Mouse (Mus musculus): ENCODE measurements around the gene Unk. TPM values are rescaled to one million over a fixed set of nuclear protein-coding genes. Genes with fewer than 3 reads are reported as not detected.

Unk gene
- polyA plus RNA-seq, 1 experiment from 2014 or later: 41.2 TPM

DNA sequence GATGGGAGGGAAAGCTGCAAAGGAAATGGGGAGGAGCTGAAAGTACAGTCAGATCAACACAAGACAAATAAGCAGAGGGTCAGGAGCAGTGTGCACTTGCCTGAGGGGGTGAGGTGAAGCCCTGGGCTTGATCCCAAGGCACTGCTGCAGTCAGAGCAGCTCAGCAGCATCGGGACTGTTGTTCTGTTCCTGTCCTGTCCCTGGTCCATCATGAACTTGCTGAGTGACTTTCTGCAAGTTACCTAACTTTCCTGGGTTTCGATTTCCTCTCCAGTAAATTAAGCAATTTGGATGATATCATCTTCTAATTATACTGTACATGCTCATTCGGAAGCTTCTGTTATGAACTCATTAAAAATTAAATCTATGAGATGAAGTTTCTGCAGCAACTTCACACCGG, 2.4 kb upstream of the Unk start, which contains the start of gene H3f3b:
H3f3b (minus strand) TSS at position 207 of the 400 bp plus-strand sequence.
- WGBS: 75% methylated on average over 4 of the region's 4 CpGs

DNA sequence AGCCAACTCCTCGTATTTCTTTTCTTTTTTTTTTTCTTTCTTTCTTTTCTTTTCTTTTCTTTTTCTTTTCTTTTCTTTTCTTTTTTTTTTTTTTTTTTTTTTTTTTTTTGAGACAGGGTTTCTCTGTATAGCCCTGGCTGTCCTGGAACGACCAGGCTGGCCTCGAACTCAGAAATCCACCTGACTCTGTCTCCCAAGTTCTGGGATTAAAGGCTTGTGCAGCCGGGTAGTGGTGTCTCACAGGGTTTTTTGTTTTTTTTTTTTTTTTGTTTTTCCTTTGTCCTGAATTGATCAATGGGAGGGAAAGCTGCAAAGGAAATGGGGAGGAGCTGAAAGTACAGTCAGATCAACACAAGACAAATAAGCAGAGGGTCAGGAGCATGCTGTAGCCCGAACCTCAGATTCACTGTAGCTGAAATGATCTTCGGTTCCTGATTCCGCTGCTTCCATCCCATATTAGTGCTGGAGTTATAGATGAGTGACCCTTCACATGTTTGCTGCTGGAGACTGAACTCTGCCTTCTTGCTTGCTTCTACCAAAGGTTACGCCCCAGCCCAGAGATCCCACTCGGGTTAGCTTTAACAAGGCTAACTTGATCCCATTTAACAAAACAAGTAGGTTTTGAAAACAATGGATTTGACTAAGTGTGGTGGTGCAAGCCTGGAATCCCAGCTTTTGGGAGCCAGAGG, 1.8 kb upstream of the Unk start:
- H3K9ac ChIP-seq (replicated peaks; ENCODE audit: low read length): no peak overlapping the region
- H3K36me3 ChIP-seq (ENCODE audit: insufficient read depth, low read length): 0 out of 2 replicates have a peak, but pooled peaks cover 6% of the 10 kb centered on the region
- 79% methylated on average over 9 of the region's 9 CpGs for WGBS
- no peaks in the 10 kb centered on the region for H3K9me3 ChIP-seq (ENCODE audit: low read length)
- ATAC-seq (ENCODE audit: low FRiP score, low TSS enrichment): no peak
- H3K4me1 ChIP-seq (ENCODE audit: insufficient read depth, low read length): peaks cover 26% of the 10 kb centered on the region
- H3K4me2 ChIP-seq (replicated peaks; ENCODE audit: low read depth, low read length): no peak overlapping the region
- H3K27ac ChIP-seq (ENCODE audit: low read length): no peak overlapping the region
- no peak overlapping the region for H3K4me3 ChIP-seq (ENCODE audit: low read length)
- H3K27me3 ChIP-seq (ENCODE audit: insufficient read depth, low read length): no peaks in the 10 kb centered on the region

More for the DNA sequence above, 2.4 kb upstream of the Unk start, which contains the start of gene H3f3b:
- H3K4me3 ChIP-seq (ENCODE audit: low read length): no peak within 1 kb of the TSS
- no peaks in the 10 kb centered on the region for H3K27me3 ChIP-seq (ENCODE audit: insufficient read depth, low read length)
- H3K36me3 ChIP-seq (ENCODE audit: insufficient read depth, low read length): 0 out of 2 replicates have a peak, but pooled peaks cover 6% of the 10 kb centered on the region
- peaks cover 23% of the 10 kb centered on the region for H3K4me1 ChIP-seq (ENCODE audit: insufficient read depth, low read length)
- no peak within 1 kb of the TSS for H3K4me2 ChIP-seq (replicated peaks; ENCODE audit: low read depth, low read length)
- H3K9ac ChIP-seq (replicated peaks; ENCODE audit: low read length): no peak within 1 kb of the TSS
- no peak for ATAC-seq (ENCODE audit: low FRiP score, low TSS enrichment)
- H3K27ac ChIP-seq (ENCODE audit: low read length): no peak within 1 kb of the TSS
- H3K9me3 ChIP-seq (ENCODE audit: low read length): no peaks in the 10 kb centered on the region

DNA sequence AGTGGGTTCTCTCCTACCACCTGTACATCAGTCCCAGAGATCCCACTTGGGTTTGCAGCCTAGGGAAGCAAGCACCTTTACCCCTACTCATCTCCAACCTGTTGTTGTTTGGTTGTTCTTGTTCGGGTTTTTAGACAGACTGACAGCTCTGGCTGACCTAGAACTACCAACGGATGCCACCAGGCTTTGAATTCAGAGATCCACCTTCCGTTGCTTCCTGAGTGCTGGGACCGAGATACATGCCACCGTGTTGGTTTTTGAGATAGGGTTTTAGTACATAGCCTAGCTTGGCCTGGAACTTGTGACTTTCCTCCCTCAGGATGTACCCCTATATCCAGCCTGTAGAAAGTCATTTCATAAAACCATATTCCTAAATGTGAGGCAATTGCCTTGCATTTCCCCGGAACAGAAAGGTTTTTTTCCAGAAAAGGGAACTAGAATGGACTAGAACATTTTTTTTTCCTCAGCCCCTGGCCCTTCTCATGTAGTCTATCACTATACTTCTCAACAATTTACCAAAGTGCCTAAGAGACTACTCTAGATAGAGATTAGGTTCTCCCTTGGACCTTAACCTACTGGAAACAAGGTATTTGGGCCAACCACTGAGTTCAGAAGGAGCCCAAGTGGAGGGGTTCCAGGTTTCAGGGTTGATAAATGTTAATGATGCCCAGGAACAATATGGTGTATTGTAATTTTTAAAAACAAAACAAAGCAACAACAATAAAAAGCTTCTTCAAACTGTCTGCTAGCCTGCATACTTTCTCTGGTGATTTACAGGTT, 846 bp upstream of the Unk start:
- Histone ChIP-seq H3K27ac (ENCODE audit: low read length) (peak overlapping the region; percentile 73), H3K36me3 (ENCODE audit: insufficient read depth, low read length) (0 out of 2 replicates have a peak, but pooled peaks cover 3% of the 10 kb centered on the region), H3K4me2 (replicated peaks; ENCODE audit: low read depth, low read length) (peak overlapping the region; percentile 62), H3K4me3 (ENCODE audit: low read length) (peak overlapping the region; percentile 70), H3K4me1 (ENCODE audit: insufficient read depth, low read length) (peaks cover 26% of the 10 kb centered on the region), H3K9me3 (ENCODE audit: low read length) (no peaks in the 10 kb centered on the region), H3K27me3 (ENCODE audit: insufficient read depth, low read length) (no peaks in the 10 kb centered on the region), H3K9ac (replicated peaks; ENCODE audit: low read length) (peak overlapping the region; percentile 69)
- WGBS: 76% methylated on average over 6 of the region's 6 CpGs
- ATAC-seq (ENCODE audit: low FRiP score, low TSS enrichment): no peak

DNA sequence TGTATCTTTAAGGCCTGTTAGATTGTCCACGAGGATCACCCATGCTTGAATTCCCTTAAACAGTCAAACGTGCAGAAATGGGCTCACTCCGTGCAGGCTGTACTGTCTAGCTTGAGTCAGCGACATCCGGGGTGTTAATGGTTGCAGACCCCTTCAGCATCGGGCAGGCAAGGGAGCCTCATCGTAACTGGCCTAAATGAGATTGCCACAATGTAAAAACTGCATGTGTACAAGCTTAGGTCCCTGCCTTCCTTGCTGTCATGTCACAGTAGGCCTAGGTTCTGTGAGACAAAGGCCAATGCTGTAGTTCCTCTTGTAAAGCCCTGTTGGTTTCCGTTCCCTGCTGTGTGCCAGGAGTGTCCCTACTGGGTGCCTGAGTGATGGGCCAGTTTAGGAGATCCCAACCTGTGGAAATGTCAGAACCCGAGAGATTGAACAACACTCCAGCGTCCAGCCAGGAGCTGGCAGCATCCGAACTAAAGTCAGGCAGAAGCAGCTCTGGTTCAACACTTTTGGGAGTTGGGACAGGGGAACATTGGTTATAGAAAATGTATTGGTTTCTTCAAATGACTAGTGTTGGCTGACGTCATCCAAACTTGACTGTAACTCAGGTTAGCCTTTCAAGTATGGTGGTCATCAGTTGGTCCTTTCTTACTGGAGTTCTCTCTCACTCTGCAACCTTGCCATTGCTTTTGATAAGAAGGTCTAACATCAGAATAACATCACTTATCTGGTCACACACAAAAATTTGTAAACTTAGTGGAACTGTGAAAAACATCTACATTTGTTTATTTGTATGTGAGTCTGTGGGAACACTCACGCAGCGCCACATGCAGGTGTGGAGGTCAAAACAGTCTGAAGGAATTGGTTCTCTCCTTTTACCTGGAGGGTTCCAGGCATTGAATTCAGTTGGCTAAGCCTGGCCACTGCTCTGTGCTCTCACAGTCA, 1.1 kb downstream of the Unk start:
- Histone ChIP-seq H3K36me3 (ENCODE audit: insufficient read depth, low read length) (peaks cover 8% of the 10 kb centered on the region; the same call in 1 of the 2 replicates), H3K27ac (ENCODE audit: low read length) (peak overlapping the region; percentile 99), H3K4me3 (ENCODE audit: low read length) (peak overlapping the region; percentile 70), H3K27me3 (ENCODE audit: insufficient read depth, low read length) (no peaks in the 10 kb centered on the region), H3K4me1 (ENCODE audit: insufficient read depth, low read length) (peaks cover 26% of the 10 kb centered on the region), H3K4me2 (replicated peaks; ENCODE audit: low read depth, low read length) (peak overlapping the region; percentile 90), H3K9me3 (ENCODE audit: low read length) (no peaks in the 10 kb centered on the region), H3K9ac (replicated peaks; ENCODE audit: low read length) (peak overlapping the region; percentile 95)
- WGBS: 27% methylated on average over 14 of the region's 14 CpGs
- peak; percentile 21; the same call in 1 of the 2 replicates for ATAC-seq (ENCODE audit: low FRiP score, low TSS enrichment)

DNA sequence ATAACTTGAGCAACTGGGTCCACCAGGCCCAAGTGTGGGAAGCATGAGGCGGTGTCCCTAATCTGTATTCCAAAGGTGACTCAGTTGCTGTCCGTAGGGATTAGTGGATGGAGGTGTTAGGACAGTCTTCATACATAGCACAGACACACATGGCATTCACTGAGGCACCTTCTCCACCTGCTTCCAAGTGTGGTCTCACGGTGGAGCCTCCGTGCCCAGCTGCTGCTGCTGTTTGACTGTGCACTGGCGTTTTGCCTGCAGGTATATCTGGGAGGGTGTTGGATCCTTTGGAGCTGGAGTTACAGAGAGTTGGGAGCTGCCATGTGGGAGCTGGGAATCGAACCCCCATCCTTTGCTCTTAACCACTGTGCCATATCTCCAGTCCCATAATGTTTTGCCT, 4.5 kb downstream of the Unk start:
- no peak overlapping the region for H3K27ac ChIP-seq (ENCODE audit: low read length)
- no peak for ATAC-seq (ENCODE audit: low FRiP score, low TSS enrichment)
- H3K4me2 ChIP-seq (replicated peaks; ENCODE audit: low read depth, low read length): no peak overlapping the region
- peaks cover 21% of the 10 kb centered on the region for H3K4me1 ChIP-seq (ENCODE audit: insufficient read depth, low read length)
- no peaks in the 10 kb centered on the region for H3K9me3 ChIP-seq (ENCODE audit: low read length)
- H3K9ac ChIP-seq (replicated peaks; ENCODE audit: low read length): no peak overlapping the region
- no peak overlapping the region for H3K4me3 ChIP-seq (ENCODE audit: low read length)
- H3K27me3 ChIP-seq (ENCODE audit: insufficient read depth, low read length): no peaks in the 10 kb centered on the region
- WGBS: 93% methylated on average over 6 of the region's 6 CpGs
- H3K36me3 ChIP-seq (ENCODE audit: insufficient read depth, low read length): peaks cover 12% of the 10 kb centered on the region; the same call in 1 of the 2 replicates

DNA sequence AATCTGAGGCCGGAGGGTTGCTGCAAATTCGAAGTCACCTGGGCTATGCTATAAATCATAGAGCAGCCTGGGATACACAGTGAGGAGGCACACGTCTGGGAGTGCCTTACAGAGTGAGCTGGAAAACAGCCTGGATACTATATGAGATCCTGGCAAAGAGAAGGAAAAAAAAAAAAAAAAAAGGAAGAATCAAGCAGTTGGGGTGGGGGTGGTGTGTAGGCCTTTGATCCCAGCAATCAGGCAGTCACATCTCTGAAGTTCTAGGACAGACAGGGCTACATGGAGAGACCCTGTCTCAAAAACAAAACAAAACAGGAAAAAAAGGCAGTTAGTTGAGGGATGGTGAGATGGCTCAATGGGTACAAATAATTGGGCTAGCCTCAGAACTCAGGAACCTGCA, 6.5 kb downstream of the Unk start:
- Histone ChIP-seq H3K9ac (replicated peaks; ENCODE audit: low read length) (no peak overlapping the region), H3K27me3 (ENCODE audit: insufficient read depth, low read length) (no peaks in the 10 kb centered on the region), H3K4me2 (replicated peaks; ENCODE audit: low read depth, low read length) (no peak overlapping the region), H3K4me3 (ENCODE audit: low read length) (no peak overlapping the region), H3K4me1 (ENCODE audit: insufficient read depth, low read length) (peaks cover 11% of the 10 kb centered on the region), H3K36me3 (ENCODE audit: insufficient read depth, low read length) (peaks cover 26% of the 10 kb centered on the region), H3K27ac (ENCODE audit: low read length) (no peak overlapping the region), H3K9me3 (ENCODE audit: low read length) (no peaks in the 10 kb centered on the region)
- 61% methylated on average over 3 of the region's 3 CpGs for WGBS
- no peak for ATAC-seq (ENCODE audit: low FRiP score, low TSS enrichment)

DNA sequence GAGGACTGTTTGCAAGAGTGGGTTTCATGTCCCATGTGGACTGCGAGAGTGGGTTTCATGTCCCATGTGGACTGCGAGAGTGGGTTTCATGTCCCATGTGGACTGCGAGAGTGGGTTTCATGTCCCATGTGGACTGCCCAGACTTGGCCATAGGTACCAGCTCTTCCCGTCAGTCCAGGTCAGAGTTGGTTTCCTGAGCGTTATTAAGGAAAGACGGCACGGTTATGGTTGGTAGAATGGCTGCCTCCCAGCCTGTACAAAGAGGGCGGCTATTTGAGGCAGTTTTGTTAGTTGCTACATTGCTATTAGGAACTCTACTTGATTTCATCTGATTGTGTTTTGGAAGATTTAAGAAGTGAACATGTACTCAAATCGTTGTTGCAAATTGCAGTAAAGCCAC, 7.7 kb downstream of the Unk start:
- Histone ChIP-seq H3K4me2 (replicated peaks; ENCODE audit: low read depth, low read length) (no peak overlapping the region), H3K27ac (ENCODE audit: low read length) (no peak overlapping the region), H3K4me1 (ENCODE audit: insufficient read depth, low read length) (peaks cover 2% of the 10 kb centered on the region; the same call in 1 of the 2 replicates), H3K36me3 (ENCODE audit: insufficient read depth, low read length) (peaks cover 26% of the 10 kb centered on the region), H3K4me3 (ENCODE audit: low read length) (no peak overlapping the region), H3K9me3 (ENCODE audit: low read length) (no peaks in the 10 kb centered on the region), H3K9ac (replicated peaks; ENCODE audit: low read length) (no peak overlapping the region), H3K27me3 (ENCODE audit: insufficient read depth, low read length) (no peaks in the 10 kb centered on the region)
- ATAC-seq (ENCODE audit: low FRiP score, low TSS enrichment): no peak
- WGBS: 90% methylated on average over 9 of the region's 9 CpGs

DNA sequence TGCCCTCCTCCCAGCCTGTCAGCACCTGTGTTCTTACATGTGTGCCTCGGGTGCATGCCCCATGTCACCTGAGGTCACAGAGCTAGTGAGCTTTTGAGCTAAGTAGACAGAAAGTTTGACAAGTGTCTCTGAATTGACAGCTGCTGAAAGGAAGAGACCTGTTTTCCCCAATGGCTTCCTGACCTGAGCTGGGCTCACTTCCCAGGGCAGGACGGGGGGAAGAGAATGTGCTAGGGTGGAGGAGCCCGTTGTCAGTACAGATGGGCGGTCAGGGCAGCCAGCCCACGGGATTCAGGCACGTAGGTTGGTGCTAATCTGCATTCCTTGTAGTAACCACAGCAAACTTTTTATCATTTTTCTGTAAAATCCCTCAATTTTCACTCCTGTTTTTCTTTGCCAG, 10.5 kb downstream of the Unk start:
- Histone ChIP-seq H3K36me3 (ENCODE audit: insufficient read depth, low read length) (peaks cover 22% of the 10 kb centered on the region), H3K4me3 (ENCODE audit: low read length) (no peak overlapping the region), H3K9ac (replicated peaks; ENCODE audit: low read length) (no peak overlapping the region), H3K4me1 (ENCODE audit: insufficient read depth, low read length) (no peaks in the 10 kb centered on the region), H3K27ac (ENCODE audit: low read length) (no peak overlapping the region), H3K27me3 (ENCODE audit: insufficient read depth, low read length) (no peaks in the 10 kb centered on the region), H3K4me2 (replicated peaks; ENCODE audit: low read depth, low read length) (no peak overlapping the region), H3K9me3 (ENCODE audit: low read length) (no peaks in the 10 kb centered on the region)
- no peak for ATAC-seq (ENCODE audit: low FRiP score, low TSS enrichment)
- 81% methylated on average over 6 of the region's 6 CpGs for WGBS

DNA sequence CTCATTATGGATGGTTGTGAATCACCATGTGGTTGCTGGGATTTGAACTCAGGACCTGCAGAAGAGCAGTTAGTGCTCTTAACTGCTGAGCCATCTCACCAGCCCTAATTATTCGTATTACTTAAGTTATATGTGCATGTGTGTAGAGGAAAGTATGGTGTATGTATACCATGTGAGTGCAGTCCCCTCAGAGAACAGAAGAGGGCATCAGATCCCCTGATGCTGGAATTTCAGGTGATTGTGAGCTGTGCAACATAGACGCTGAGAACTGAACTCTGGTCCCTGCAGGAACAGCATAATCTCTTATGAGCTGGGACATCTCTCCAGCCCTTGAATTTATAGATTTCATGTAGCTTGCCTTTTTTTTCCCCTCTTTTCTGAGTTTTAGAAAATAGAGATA, 11.7 kb downstream of the Unk start:
- peaks cover 28% of the 10 kb centered on the region for H3K36me3 ChIP-seq (ENCODE audit: insufficient read depth, low read length)
- ATAC-seq (ENCODE audit: low FRiP score, low TSS enrichment): no peak
- no peak overlapping the region for H3K27ac ChIP-seq (ENCODE audit: low read length)
- no peak overlapping the region for H3K4me3 ChIP-seq (ENCODE audit: low read length)
- no peaks in the 10 kb centered on the region for H3K4me1 ChIP-seq (ENCODE audit: insufficient read depth, low read length)
- H3K9me3 ChIP-seq (ENCODE audit: low read length): no peaks in the 10 kb centered on the region
- 97% methylated on average over 2 of the region's 2 CpGs for WGBS
- H3K9ac ChIP-seq (replicated peaks; ENCODE audit: low read length): no peak overlapping the region
- no peaks in the 10 kb centered on the region for H3K27me3 ChIP-seq (ENCODE audit: insufficient read depth, low read length)
- H3K4me2 ChIP-seq (replicated peaks; ENCODE audit: low read depth, low read length): no peak overlapping the region
